Comparison of ENCODE assay signal across 11 mouse cellular contexts in genomic region chr4:82383346-82383745, GRCm38 (mm10).
DNase-seq lines count a peak whose midpoint lies in the region; ATAC-seq and TF ChIP-seq lines count a peak whose summit lies in the region.
"Had no signal": no experiment of that assay in that cellular context is flagged by ENCODE, and none has a peak within 500 bp of the region (broad histone marks: within the 10 kb centered on the region; RNA-seq: fewer than 3 reads in every experiment).

No protein-coding gene starts in this region.

- no peak for TF ChIP-seq POLR2A in heart, adult 2 months (IDR thresholded peaks at IDR 0.05; ENCODE audit: insufficient read depth, low read depth, low read length)
- no peak for TF ChIP-seq POLR2A in brain, embryonic 14.5 days (IDR thresholded peaks at IDR 0.05; ENCODE audit: borderline replicate concordance, extremely low read depth, insufficient read depth, insufficient read length, poor library complexity, severe bottlenecking)

- WGBS in heart, adult 2 months, result 61% methylated on average over 8 of the region's 8 CpGs
- 65% methylated on average over 8 of the region's 8 CpGs for whole genome bisulfite sequencing in lung, embryonic 15.5 days
- 63% methylated on average over 8 of the region's 8 CpGs for WGBS in intestine, embryonic 16.5 days

- H3K4me1 ChIP-seq in heart, adult 2 months (ENCODE audit: control insufficient read depth, insufficient read depth, low read length), result peaks cover 11% of the 10 kb centered on the region
- peaks cover 42% of the 10 kb centered on the region for H3K4me1 ChIP-seq in lung, embryonic 15.5 days
- peaks cover 32% of the 10 kb centered on the region for H3K4me1 ChIP-seq in intestine, embryonic 16.5 days (ENCODE audit: control insufficient read depth, insufficient read depth, low read length)

- no peak for DNase-seq in heart, adult 2 months
- no peak for DNase-seq in heart, postnatal 10 days
- no peak for DNase-seq in lung, adult 18-20 months
- DNase-seq in brain, embryonic 14.5 days (ENCODE audit: low read depth), result peak; percentile 74
- DNase-seq in layer of hippocampus, adult 9-10 months (ENCODE audit: low spot score), result no peak
- DNase-seq: lung, postnatal 36 days; thymus, postnatal 4 days had no signal

- no peak overlapping the region for H3K9ac ChIP-seq in heart, adult 2 months (ENCODE audit: low read depth, low read length)
- no peak overlapping the region for H3K9ac ChIP-seq in lung, embryonic 15.5 days
- no peak overlapping the region for H3K9ac ChIP-seq in intestine, embryonic 16.5 days (ENCODE audit: low read depth, low read length)
- H3K9ac ChIP-seq: embryonic facial prominence, embryonic 12.5 days had no signal

- H3K4me2 ChIP-seq in lung, embryonic 15.5 days, result no peak overlapping the region
- no peak overlapping the region for H3K4me2 ChIP-seq in intestine, embryonic 16.5 days (ENCODE audit: low read depth, low read length)
- H3K4me2 ChIP-seq: embryonic facial prominence, embryonic 12.5 days had no signal

- no peak for ATAC-seq in lung, embryonic 15.5 days (ENCODE audit: borderline replicate concordance, extremely low read depth, low FRiP score, low TSS enrichment)
- ATAC-seq in intestine, embryonic 16.5 days, result peak; percentile 31
- ATAC-seq in inflammation-experienced regulatory T-cells, adult 6 months, result no peak

- peaks cover 34% of the 10 kb centered on the region for H3K36me3 ChIP-seq in heart, adult 2 months (ENCODE audit: control insufficient read depth, insufficient read depth, low read length)
- peaks cover 4% of the 10 kb centered on the region; the same call in 1 of the 2 replicates for H3K36me3 ChIP-seq in lung, embryonic 15.5 days
- H3K36me3 ChIP-seq in intestine, embryonic 16.5 days (ENCODE audit: control insufficient read depth, insufficient read depth, low read length), result no peaks in the 10 kb centered on the region

- TF ChIP-seq EP300 in heart, adult 2 months (IDR thresholded peaks at IDR 0.05; ENCODE audit: insufficient read depth, low read depth, low read length), result no peak

- no peak overlapping the region for H3K4me3 ChIP-seq in heart, adult 2 months
- no peak overlapping the region for H3K4me3 ChIP-seq in lung, embryonic 15.5 days
- H3K4me3 ChIP-seq in intestine, embryonic 16.5 days (ENCODE audit: low read length), result no peak overlapping the region
- H3K4me3 ChIP-seq: embryonic facial prominence, embryonic 12.5 days had no signal

- intact Hi-C loops in heart, adult 2 months (cut with DNase I), result no loop called here
- intact Hi-C loops in heart, postnatal 10 days (cut with DNase I), result no loop called here

- no peak for TF ChIP-seq CTCF in heart, adult 2 months (IDR thresholded peaks at IDR 0.05)
- TF ChIP-seq CTCF in brain, embryonic 14.5 days (IDR thresholded peaks at IDR 0.05; ENCODE audit: borderline replicate concordance, extremely low read depth, insufficient read depth, insufficient read length), result no peak

- 0 out of 2 replicates have a peak, but pooled peaks cover 3% of the 10 kb centered on the region for H3K79me2 ChIP-seq in heart, adult 2 months (replicated peaks; ENCODE audit: control insufficient read depth, insufficient read depth, low read length)

- H3K27ac ChIP-seq in heart, adult 2 months, result peak overlapping the region; percentile 54; the same call in 1 of the 2 replicates
- H3K27ac ChIP-seq in lung, embryonic 15.5 days, result peak overlapping the region; percentile 25; the same call in 1 of the 2 replicates
- H3K27ac ChIP-seq in intestine, embryonic 16.5 days (ENCODE audit: low read length), result 0 out of 2 replicates have a peak overlapping the region, but pooled peaks have one; percentile 18
- H3K27ac ChIP-seq: embryonic facial prominence, embryonic 12.5 days had no signal

- H3K27me3 ChIP-seq in heart, adult 2 months (ENCODE audit: control insufficient read depth, insufficient read depth, low read length), result no peaks in the 10 kb centered on the region
- H3K27me3 ChIP-seq in lung, embryonic 15.5 days, result no peaks in the 10 kb centered on the region
- no peaks in the 10 kb centered on the region for H3K27me3 ChIP-seq in intestine, embryonic 16.5 days (replicated peaks; ENCODE audit: control insufficient read depth, insufficient read depth, low read length)
- H3K27me3 ChIP-seq: embryonic facial prominence, embryonic 12.5 days had no signal

- H3K9me3 ChIP-seq in lung, embryonic 15.5 days, result no peaks in the 10 kb centered on the region
- H3K9me3 ChIP-seq in intestine, embryonic 16.5 days (ENCODE audit: control insufficient read depth, low read length), result no peaks in the 10 kb centered on the region
- H3K9me3 ChIP-seq: embryonic facial prominence, embryonic 12.5 days had no signal
